Mouse (Mus musculus): Measurements from ENCODE around the gene Ccnk. TPM values are rescaled to one million over a fixed set of nuclear protein-coding genes. Genes with fewer than 3 reads are reported as not detected.

The Ccnk gene
- total and polyA plus RNA-seq, 2 experiments from 2014 or later, result 1.9 to 13.5 TPM

- ATAC-seq (peak; percentile 60), DNase-seq (peak; percentile 81)
- peak; percentile 92 for TF ChIP-seq CTCF (IDR thresholded peaks at IDR 0.05; ENCODE audit: low read depth)
- no peak overlapping the region for H3K4me3 ChIP-seq (ENCODE audit: low read depth, low read length)
- no peak overlapping the region for H3K4me2 ChIP-seq (ENCODE audit: low read depth)
- no peak overlapping the region for H3K9ac ChIP-seq
- no peaks in the 10 kb centered on the region for H3K27me3 ChIP-seq (ENCODE audit: insufficient read depth, low read length)
- no peak overlapping the region for H3K27ac ChIP-seq (ENCODE audit: low read depth, low read length)
- H3K36me3 ChIP-seq (ENCODE audit: insufficient read depth), result peaks cover 47% of the 10 kb centered on the region
- 12% methylated on average over 5 of the region's 5 CpGs for WGBS
- no peaks in the 10 kb centered on the region for H3K9me3 ChIP-seq (ENCODE audit: low read length)
- H3K4me1 ChIP-seq (ENCODE audit: insufficient read depth), result no peaks in the 10 kb centered on the region
These were observed 27.3 kb downstream of the Ccnk start for GRCm38 (mm10) chr12:108206641-108207040.

- Histone ChIP-seq H3K9me3 (ENCODE audit: low read length) (no peaks in the 10 kb centered on the region), H3K4me1 (ENCODE audit: insufficient read depth) (no peaks in the 10 kb centered on the region), H3K4me2 (ENCODE audit: low read depth) (no peak overlapping the region), H3K4me3 (ENCODE audit: low read depth, low read length) (no peak overlapping the region), H3K27me3 (ENCODE audit: insufficient read depth, low read length) (no peaks in the 10 kb centered on the region), H3K36me3 (ENCODE audit: insufficient read depth) (peaks cover 35% of the 10 kb centered on the region), H3K27ac (ENCODE audit: low read depth, low read length) (no peak overlapping the region), H3K9ac (no peak overlapping the region)
- no peak for DNase-seq
- WGBS, result 93% methylated on average over 9 of the region's 9 CpGs
- TF ChIP-seq CTCF (IDR thresholded peaks at IDR 0.05; ENCODE audit: low read depth), result no peak
- no peak for ATAC-seq
These were observed 28.8 kb downstream of the Ccnk start for GRCm38 (mm10) chr12:108208216-108208615.

GRCm38 (mm10) chr12:108208726-108209438, 29.5 kb downstream of the Ccnk start:
- Histone ChIP-seq H3K27ac (ENCODE audit: low read depth, low read length) (no peak overlapping the region), H3K9ac (no peak overlapping the region), H3K4me3 (ENCODE audit: low read depth, low read length) (no peak overlapping the region), H3K36me3 (ENCODE audit: insufficient read depth) (peaks cover 28% of the 10 kb centered on the region), H3K9me3 (ENCODE audit: low read length) (no peaks in the 10 kb centered on the region), H3K4me2 (ENCODE audit: low read depth) (no peak overlapping the region), H3K27me3 (ENCODE audit: insufficient read depth, low read length) (no peaks in the 10 kb centered on the region), H3K4me1 (ENCODE audit: insufficient read depth) (no peaks in the 10 kb centered on the region)
- peak; percentile 81 for DNase-seq
- TF ChIP-seq CTCF (IDR thresholded peaks at IDR 0.05; ENCODE audit: low read depth), result peak; percentile 86
- 29% methylated on average over 13 of the region's 13 CpGs for WGBS
- peak; percentile 67 for ATAC-seq

DNA sequence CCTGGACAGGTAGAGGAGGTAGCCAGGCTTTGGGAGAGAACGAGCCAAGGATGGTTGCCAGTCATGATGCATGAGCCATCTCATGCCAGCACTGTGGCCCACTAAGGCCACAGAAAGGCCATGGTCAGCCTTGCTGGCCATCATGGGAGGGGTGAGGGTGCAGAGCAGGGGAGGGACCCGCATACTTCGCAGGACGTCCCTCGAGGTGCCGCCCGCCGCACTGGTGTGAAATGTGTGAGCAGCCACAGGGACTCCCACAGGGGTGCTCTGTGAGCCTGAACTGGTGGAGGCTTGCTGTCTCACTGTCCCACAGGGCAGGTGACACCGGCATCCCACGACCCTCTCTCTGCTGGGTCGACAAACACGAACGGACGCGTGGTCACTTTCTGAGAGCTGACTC, 31.2 kb downstream of the Ccnk start:
- Histone ChIP-seq H3K9me3 (ENCODE audit: low read length) (no peaks in the 10 kb centered on the region), H3K27ac (ENCODE audit: low read depth, low read length) (no peak overlapping the region), H3K4me3 (ENCODE audit: low read depth, low read length) (no peak overlapping the region), H3K4me2 (ENCODE audit: low read depth) (no peak overlapping the region), H3K36me3 (ENCODE audit: insufficient read depth) (peaks cover 16% of the 10 kb centered on the region), H3K9ac (no peak overlapping the region), H3K27me3 (ENCODE audit: insufficient read depth, low read length) (no peaks in the 10 kb centered on the region), H3K4me1 (ENCODE audit: insufficient read depth) (no peaks in the 10 kb centered on the region)
- WGBS, result 96% methylated on average over 15 of the region's 15 CpGs
- ATAC-seq (no peak), DNase-seq (no peak)
- TF ChIP-seq CTCF (IDR thresholded peaks at IDR 0.05; ENCODE audit: low read depth), result no peak

DNA sequence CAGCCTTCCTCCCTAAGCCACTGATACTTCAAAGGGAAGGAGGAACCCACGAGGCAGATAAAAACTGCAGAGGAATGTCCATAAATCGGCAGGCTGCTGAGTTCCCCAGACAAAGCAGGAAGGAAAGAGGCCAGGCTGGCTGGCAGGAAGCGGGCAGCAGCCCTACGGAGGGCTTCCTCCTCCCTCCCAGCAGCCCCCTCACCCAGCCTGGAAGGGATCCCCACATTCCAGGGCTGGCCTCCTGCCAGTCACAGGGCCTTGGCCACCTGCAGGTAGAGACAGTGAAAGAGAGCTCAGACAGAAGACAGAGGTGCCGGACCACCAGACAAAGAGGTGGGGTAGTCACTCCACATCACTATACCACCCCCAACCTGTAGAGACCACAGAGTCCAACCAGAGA, 32.7 kb downstream of the Ccnk start:
- 50% methylated on average over 5 of the region's 5 CpGs for WGBS
- H3K4me2 ChIP-seq (ENCODE audit: low read depth), result no peak overlapping the region
- H3K4me3 ChIP-seq (ENCODE audit: low read depth, low read length), result no peak overlapping the region
- no peak overlapping the region for H3K27ac ChIP-seq (ENCODE audit: low read depth, low read length)
- H3K9ac ChIP-seq, result no peak overlapping the region
- H3K4me1 ChIP-seq (ENCODE audit: insufficient read depth), result no peaks in the 10 kb centered on the region
- ATAC-seq (no peak), DNase-seq (no peak)
- H3K36me3 ChIP-seq (ENCODE audit: insufficient read depth), result 0 out of 2 replicates have a peak, but pooled peaks cover 6% of the 10 kb centered on the region
- no peaks in the 10 kb centered on the region for H3K9me3 ChIP-seq (ENCODE audit: low read length)
- no peak for TF ChIP-seq CTCF (IDR thresholded peaks at IDR 0.05; ENCODE audit: low read depth)
- no peaks in the 10 kb centered on the region for H3K27me3 ChIP-seq (ENCODE audit: insufficient read depth, low read length)

- ATAC-seq (no peak), DNase-seq (no peak)
- Histone ChIP-seq H3K4me2 (ENCODE audit: low read depth) (no peak overlapping the region), H3K4me1 (ENCODE audit: insufficient read depth) (no peaks in the 10 kb centered on the region), H3K27me3 (ENCODE audit: insufficient read depth, low read length) (no peaks in the 10 kb centered on the region), H3K36me3 (ENCODE audit: insufficient read depth) (0 out of 2 replicates have a peak, but pooled peaks cover 2% of the 10 kb centered on the region), H3K9me3 (ENCODE audit: low read length) (no peaks in the 10 kb centered on the region), H3K9ac (no peak overlapping the region), H3K27ac (ENCODE audit: low read depth, low read length) (no peak overlapping the region), H3K4me3 (ENCODE audit: low read depth, low read length) (no peak overlapping the region)
- 74% methylated on average over 6 of the region's 6 CpGs for WGBS
- TF ChIP-seq CTCF (IDR thresholded peaks at IDR 0.05; ENCODE audit: low read depth), result no peak
These were observed 33.1 kb downstream of the Ccnk start for GRCm38 (mm10) chr12:108212476-108212875.

- WGBS, result 36% methylated on average over 18 of the region's 18 CpGs
These were observed 34.0 kb downstream of the Ccnk start for GRCm38 (mm10) chr12:108213090-108214041.

More at GRCm38 (mm10) chr12:108213090-108214041, 34.0 kb downstream of the Ccnk start:
- Histone ChIP-seq H3K9ac (no peak overlapping the region), H3K4me2 (ENCODE audit: low read depth) (no peak overlapping the region), H3K27me3 (ENCODE audit: insufficient read depth, low read length) (no peaks in the 10 kb centered on the region), H3K27ac (ENCODE audit: low read depth, low read length) (no peak overlapping the region), H3K4me1 (ENCODE audit: insufficient read depth) (no peaks in the 10 kb centered on the region), H3K36me3 (ENCODE audit: insufficient read depth) (no peaks in the 10 kb centered on the region), H3K4me3 (ENCODE audit: low read depth, low read length) (no peak overlapping the region), H3K9me3 (ENCODE audit: low read length) (no peaks in the 10 kb centered on the region)
- DNase-seq (no peak), ATAC-seq (no peak)
- no peak for TF ChIP-seq CTCF (IDR thresholded peaks at IDR 0.05; ENCODE audit: low read depth)
